Comparison of ENCODE assay signal across 11 mouse cellular contexts in the genomic region with DNA sequence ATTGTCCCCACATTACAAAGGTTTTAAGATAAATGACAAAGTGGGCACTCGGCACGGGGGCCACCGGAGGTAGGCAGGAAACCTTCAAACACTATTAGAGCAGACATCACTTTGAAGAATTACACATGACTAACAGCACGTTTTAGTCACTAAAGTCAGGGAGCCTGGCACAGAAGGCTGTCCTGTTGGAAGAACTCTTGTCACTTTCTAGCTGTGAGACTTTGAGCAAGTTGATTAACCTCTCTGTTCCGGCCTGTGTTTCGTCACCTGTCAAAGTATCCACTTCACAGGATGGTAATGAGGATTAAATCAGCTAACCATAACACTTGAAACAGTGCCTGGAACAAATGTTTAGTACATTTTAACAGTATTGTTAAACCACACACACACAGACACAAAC. TPM values are rescaled to one million over a fixed set of nuclear protein-coding genes. Genes with fewer than 3 reads are reported as not detected.
DNase-seq lines count a peak whose midpoint lies in the region; ATAC-seq lines count a peak whose summit lies in the region.
"Had no signal": no experiment of that assay in that cellular context is flagged by ENCODE, and none has a peak within 500 bp of the region (broad histone marks: within the 10 kb centered on the region; RNA-seq: fewer than 3 reads in every experiment).

No protein-coding gene starts in this region.

- H3K4me3 ChIP-seq in embryonic facial prominence, embryonic 13.5 days: peak overlapping the region; percentile 74
- peak overlapping the region; percentile 80 for H3K4me3 ChIP-seq in limb, embryonic 13.5 days
- H3K4me3 ChIP-seq in midbrain, embryonic 14.5 days (replicated peaks; ENCODE audit: low read depth, low read length): peak overlapping the region; percentile 65
- H3K4me3 ChIP-seq: heart, embryonic 15.5 days had no signal

- H3K9ac ChIP-seq in embryonic facial prominence, embryonic 13.5 days: no peak overlapping the region
- no peak overlapping the region for H3K9ac ChIP-seq in limb, embryonic 13.5 days
- peak overlapping the region; percentile 16; the same call in 1 of the 2 replicates for H3K9ac ChIP-seq in midbrain, embryonic 14.5 days (replicated peaks; ENCODE audit: low read length)
- H3K9ac ChIP-seq: heart, embryonic 15.5 days had no signal

- H3K4me1 ChIP-seq in embryonic facial prominence, embryonic 13.5 days: peaks cover 50% of the 10 kb centered on the region
- H3K4me1 ChIP-seq in limb, embryonic 13.5 days: peaks cover 63% of the 10 kb centered on the region
- H3K4me1 ChIP-seq in midbrain, embryonic 14.5 days (ENCODE audit: control insufficient read depth, insufficient read depth, low read length): peaks cover 20% of the 10 kb centered on the region

- no peak overlapping the region for H3K27ac ChIP-seq in embryonic facial prominence, embryonic 13.5 days
- H3K27ac ChIP-seq in limb, embryonic 13.5 days: no peak overlapping the region
- H3K27ac ChIP-seq in midbrain, embryonic 14.5 days (replicated peaks; ENCODE audit: low read depth, low read length): no peak overlapping the region
- H3K27ac ChIP-seq: heart, embryonic 15.5 days had no signal

- ATAC-seq in embryonic facial prominence, embryonic 13.5 days (ENCODE audit: insufficient number of reproducible peaks, insufficient read depth, low FRiP score, low TSS enrichment, low read depth): no peak
- ATAC-seq in limb, embryonic 13.5 days (ENCODE audit: low FRiP score, low read depth): no peak
- no peak for ATAC-seq in midbrain, embryonic 14.5 days (ENCODE audit: low FRiP score, low TSS enrichment)
- no peak for ATAC-seq in erythroid progenitor cell, adult 5-6 weeks (replicated peaks; ENCODE audit: low FRiP score, poor library complexity, severe bottlenecking)

- peak; percentile 51 for DNase-seq in embryo, embryonic 10.5 days (ENCODE audit: low spot score)
- DNase-seq in embryo, embryonic 9.5 days (ENCODE audit: extremely low spot score): no peak
- DNase-seq in midbrain, embryonic 14.5 days: no peak
- no peak for DNase-seq in T-cell, adult 2 months (ENCODE audit: low spot score)
- DNase-seq in thymus, postnatal 4 days: no peak
- DNase-seq: kidney, adult 11 months; lung, postnatal 36 days had no signal

- peaks cover 45% of the 10 kb centered on the region for H3K27me3 ChIP-seq in embryonic facial prominence, embryonic 13.5 days
- peaks cover 37% of the 10 kb centered on the region for H3K27me3 ChIP-seq in limb, embryonic 13.5 days
- H3K27me3 ChIP-seq in midbrain, embryonic 14.5 days (ENCODE audit: control insufficient read depth, insufficient read depth, low read length): peaks cover 16% of the 10 kb centered on the region

- 33% methylated on average over 6 of the region's 6 CpGs for WGBS in embryonic facial prominence, embryonic 13.5 days
- WGBS in limb, embryonic 13.5 days: 10% methylated on average over 6 of the region's 6 CpGs
- WGBS in midbrain, embryonic 14.5 days: 12% methylated on average over 6 of the region's 6 CpGs

- no peaks in the 10 kb centered on the region for H3K36me3 ChIP-seq in embryonic facial prominence, embryonic 13.5 days
- no peaks in the 10 kb centered on the region for H3K36me3 ChIP-seq in limb, embryonic 13.5 days
- H3K36me3 ChIP-seq in midbrain, embryonic 14.5 days (ENCODE audit: control insufficient read depth, insufficient read depth, low read length): no peaks in the 10 kb centered on the region
- H3K36me3 ChIP-seq: heart, embryonic 15.5 days had no signal

- H3K9me3 ChIP-seq in embryonic facial prominence, embryonic 13.5 days: no peaks in the 10 kb centered on the region
- no peaks in the 10 kb centered on the region for H3K9me3 ChIP-seq in limb, embryonic 13.5 days
- H3K9me3 ChIP-seq in midbrain, embryonic 14.5 days (ENCODE audit: control insufficient read depth, low read length): no peaks in the 10 kb centered on the region
- H3K9me3 ChIP-seq: heart, embryonic 15.5 days had no signal

- peak overlapping the region; percentile 94 for H3K4me2 ChIP-seq in embryonic facial prominence, embryonic 13.5 days
- peak overlapping the region; percentile 87 for H3K4me2 ChIP-seq in limb, embryonic 13.5 days (replicated peaks)
- H3K4me2 ChIP-seq in midbrain, embryonic 14.5 days (ENCODE audit: low read length): peak overlapping the region; percentile 91
- H3K4me2 ChIP-seq: heart, embryonic 15.5 days had no signal

RNA-seq across cellular contexts. Expression of gene Hs3st3b1, which starts 4.5 kb away (rescaled TPM):
- 15.9 and 18.5 TPM in 2 replicates for polyA plus RNA-seq in embryonic facial prominence, embryonic 13.5 days (2015; fragmentation: Nextera tagmentation; extraction: Ambion mirVana)
- polyA plus RNA-seq in limb, embryonic 13.5 days (2015; fragmentation: Nextera tagmentation; extraction: Ambion mirVana): 25.6 and 26.1 TPM in 2 replicates
- 12.6 and 18.0 TPM in 2 replicates for polyA plus RNA-seq in midbrain, embryonic 14.5 days (2014; fragmentation: Nextera tagmentation; extraction: Ambion mirVana)
- not detected in 2 replicates for total RNA-seq in erythroid progenitor cell, adult 5-6 weeks (2015; ENCODE audit: low replicate concordance)
- 0.77 TPM in 1 of 2 replicates, not detected in the other for total RNA-seq in erythroid progenitor cell, adult 5-6 weeks (2017; ENCODE audit: low replicate concordance)
